Mouse (Mus musculus) left cerebral cortex, postnatal 10 days (tissue): ENCODE measurements around the gene Rbm12b1. TPM values are rescaled to one million over a fixed set of nuclear protein-coding genes. Genes with fewer than 3 reads are reported as not detected.
"Not testable (repeated sequence)": the region's sequence is repeated elsewhere in the genome, so short reads cannot be mapped to it uniquely, and the experiment has no call there.

Experiments used
- DNase-seq, 2 experiments: peaks; one replicate each; pipeline ENCODE4 v3.0.0; 2021 to 2022; ENCODE audit warnings: low spot score in 2 of 2, mixed read lengths in 1 of 2; ENCODE audit errors: extremely low spot score in 1 of 2
- intact Hi-C: fragments of 180-260 bp; cut with DNase I; formaldehyde crosslinking; loops from one replicate; pipeline ENCODE4 v1.15.1; 2025
- total RNA-seq, 2 experiments: library from RNA; stranded (reverse); gene quantifications; 2 replicates each; pipeline ENCODE4 v1.2.3; 2021

Rbm12b1 gene
- total RNA-seq = 10 to 100 TPM; 12.8 to 19.5 TPM

- intact Hi-C loops = not testable (repeated sequence)
- peak; percentile 82 to 84 for DNase-seq
Measured at GRCm38 (mm10) chr4:12140141-12140567, at the start of gene Rbm12b1. Rbm12b1 (plus strand) TSS chr4:12140264.

- DNase-seq, intact Hi-C loops: not testable (repeated sequence)
Measured at GRCm38 (mm10) chr4:12140592-12141062, 563 bp downstream of the Rbm12b1 start.

- DNase-seq, intact Hi-C loops: not testable (repeated sequence)
Measured at GRCm38 (mm10) chr4:12141516-12141915, 1.5 kb downstream of the Rbm12b1 start.

- intact Hi-C loops = no loop called here
- no peak for DNase-seq
Measured at GRCm38 (mm10) chr4:12147660-12148059, 7.6 kb downstream of the Rbm12b1 start.

- no peak for DNase-seq
- intact Hi-C loops = no loop called here
Measured at GRCm38 (mm10) chr4:12170986-12171317, 30.9 kb downstream of the Rbm12b1 start.

- intact Hi-C loops = no loop called here
- peak; percentile 51 to 80 for DNase-seq
Measured at GRCm38 (mm10) chr4:12171318-12172091, 31.4 kb downstream of the Rbm12b1 start, which contains the start of gene Fam92a. Fam92a (minus strand) TSS chr4:12172015.

- intact Hi-C loops = no loop called here
- peak; percentile 45 to 66 for DNase-seq
Measured at GRCm38 (mm10) chr4:12178992-12179391, 38.9 kb downstream of the Rbm12b1 start.

Other genes starting within 250 kb of the Rbm12b1 start
- not detected for gene Gm10604, start 159.0 kb upstream of the Rbm12b1 start, total RNA-seq
- gene Rbm12b2, start 50.8 kb upstream of the Rbm12b1 start, total RNA-seq = 10 to 100 TPM; 14.7 to 15.2 TPM
- gene Fam92a, start 31.8 kb downstream of the Rbm12b1 start, total RNA-seq = 10 to 100 TPM; 88.7 to 93.1 TPM